Mouse (Mus musculus) mouse trophoblast stem cell (cell line): Measurements from ENCODE around the gene Nktr.

Experiments
- in situ Hi-C, 2 experiments: fragments of 300-500 bp; cut with MseI, MboI; formaldehyde crosslinking; loops; 2 replicates in 1 of 2; 3 replicates in 1 of 2; pipeline ENCODE4 v1.15.1; 2025

Gene Nktr

DNA sequence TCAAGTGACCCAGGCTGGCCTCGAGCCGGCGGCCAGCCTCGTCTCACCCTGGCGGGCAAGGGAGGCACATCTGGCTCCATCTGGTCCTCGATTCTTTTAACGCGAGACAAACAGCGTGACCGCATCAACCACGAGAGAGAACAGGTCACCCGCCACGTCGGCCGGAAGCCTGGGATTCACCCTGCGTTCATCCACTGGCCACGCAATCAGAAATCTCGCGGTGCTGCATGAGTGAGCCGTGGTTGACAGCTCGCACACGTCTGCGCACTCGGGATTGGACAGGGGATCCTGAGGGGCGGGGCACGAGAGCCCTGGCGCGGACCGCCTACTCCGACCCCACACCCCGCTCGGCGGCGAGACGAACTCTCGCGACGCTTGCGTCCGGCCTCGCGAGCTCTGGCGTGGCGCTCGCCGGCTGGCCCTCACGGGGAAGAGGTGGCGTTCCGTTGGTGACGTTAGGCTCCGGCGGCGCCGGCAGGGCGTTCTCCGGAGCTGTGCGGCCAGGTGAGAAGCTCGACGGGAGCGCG, at the start of gene Nktr:
TSS of gene Nktr (plus strand) at position 378 of the 527 bp plus-strand sequence.
- in situ Hi-C loops: no loop called here

DNA sequence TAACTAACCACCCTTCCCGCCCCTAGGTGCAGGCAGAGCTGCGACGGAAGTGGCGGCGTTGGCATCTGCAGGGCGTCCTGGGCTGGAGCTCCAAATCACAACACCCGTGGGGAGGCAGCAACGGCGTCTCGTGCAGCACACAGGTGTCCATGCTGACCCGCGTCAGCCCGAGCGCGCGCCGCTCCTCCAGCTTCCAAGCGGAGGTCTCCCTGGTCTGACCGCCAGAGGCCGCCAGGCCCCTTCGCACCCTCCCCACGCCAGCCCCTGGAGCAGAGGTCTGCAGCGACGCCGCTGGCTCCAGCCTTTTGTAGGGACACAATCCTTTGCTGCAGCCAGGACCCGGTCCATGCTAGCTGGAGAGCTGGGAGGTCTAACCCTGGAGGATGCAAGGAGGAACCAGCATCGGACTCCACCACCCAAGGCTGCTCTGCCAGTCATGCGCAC, 49.6 kb upstream of the Nktr start:
- in situ Hi-C loops: no loop called here

DNA sequence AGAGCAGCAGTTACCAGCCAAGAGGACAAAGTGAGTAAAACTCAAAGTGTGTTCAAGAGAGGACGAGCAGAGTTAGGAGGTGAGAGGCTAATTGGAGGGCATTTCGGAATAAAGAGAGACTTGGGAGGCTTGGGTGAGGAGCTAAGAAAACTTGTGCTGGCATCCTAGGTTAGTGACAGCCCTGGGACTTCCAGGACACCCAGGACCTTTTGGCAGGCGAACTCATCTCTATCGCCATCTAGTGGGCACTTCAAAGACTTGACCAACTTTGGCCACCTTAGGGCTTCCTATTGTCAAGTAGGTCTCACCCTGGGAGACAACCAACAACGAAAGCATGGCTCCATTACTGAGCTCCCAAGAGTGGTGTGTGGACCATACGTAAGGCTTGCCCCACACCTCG, 47.7 kb upstream of the Nktr start:
- in situ Hi-C loops: no loop called here

DNA sequence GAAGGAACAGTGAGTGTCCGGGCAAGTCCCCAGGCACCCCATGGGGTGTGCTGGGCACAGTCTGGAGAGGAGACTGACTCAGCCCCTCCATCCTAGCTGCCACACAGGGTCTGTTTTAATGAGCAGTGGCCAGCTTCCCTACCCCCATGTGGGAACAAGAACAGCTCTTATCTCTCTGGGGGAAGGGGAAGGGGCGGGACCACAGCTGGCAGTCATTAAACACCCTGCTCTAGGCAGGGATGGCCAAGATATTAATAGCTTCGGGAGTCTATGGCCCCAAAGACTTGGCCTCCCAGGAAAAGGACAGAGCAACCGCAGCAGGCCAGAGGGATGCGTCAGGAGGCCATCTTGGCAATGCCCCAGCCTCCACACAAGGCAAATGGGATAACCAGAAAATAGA, 46.7 kb upstream of the Nktr start:
- in situ Hi-C loops: no loop called here

DNA sequence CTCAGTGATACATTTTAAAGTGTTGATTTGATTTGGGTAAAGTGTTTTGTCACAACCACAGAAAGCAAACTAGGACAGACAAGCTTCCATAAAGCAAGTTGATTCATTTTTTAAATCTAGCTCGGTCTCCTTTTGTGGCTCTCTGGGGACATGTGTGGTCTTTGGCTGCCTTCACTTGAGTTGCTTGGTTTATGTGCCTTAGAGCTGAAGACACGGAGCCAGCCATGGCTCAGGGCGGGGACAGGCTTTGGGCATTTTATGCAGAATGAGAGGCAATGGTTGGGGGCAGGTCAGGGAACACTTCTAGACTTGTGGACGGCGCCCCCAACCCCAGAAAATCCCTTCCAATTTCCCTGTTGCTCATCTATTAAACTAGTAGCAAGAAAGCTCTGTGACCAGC, 45.3 kb upstream of the Nktr start:
- in situ Hi-C loops: no loop called here

DNA sequence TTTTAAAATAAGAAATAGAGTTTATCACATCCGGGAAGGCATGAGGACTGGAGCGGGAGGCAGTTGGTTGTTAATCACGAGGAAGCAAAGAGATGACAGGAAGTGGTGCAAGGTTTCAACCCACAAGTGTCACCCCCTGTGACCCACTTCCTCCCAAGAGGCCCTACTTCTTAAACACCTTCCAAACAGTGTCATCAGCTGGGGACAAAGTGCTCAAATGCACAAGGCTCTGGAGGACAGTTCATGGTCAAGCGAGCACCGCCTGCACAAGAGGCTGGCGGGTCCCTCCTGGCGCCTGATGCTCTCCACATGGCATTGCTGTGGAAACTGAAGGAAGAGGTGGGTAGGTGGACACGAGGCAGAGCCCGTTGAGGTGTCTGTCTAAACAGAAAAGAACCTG, 44.0 kb upstream of the Nktr start:
- in situ Hi-C loops: no loop called here

DNA sequence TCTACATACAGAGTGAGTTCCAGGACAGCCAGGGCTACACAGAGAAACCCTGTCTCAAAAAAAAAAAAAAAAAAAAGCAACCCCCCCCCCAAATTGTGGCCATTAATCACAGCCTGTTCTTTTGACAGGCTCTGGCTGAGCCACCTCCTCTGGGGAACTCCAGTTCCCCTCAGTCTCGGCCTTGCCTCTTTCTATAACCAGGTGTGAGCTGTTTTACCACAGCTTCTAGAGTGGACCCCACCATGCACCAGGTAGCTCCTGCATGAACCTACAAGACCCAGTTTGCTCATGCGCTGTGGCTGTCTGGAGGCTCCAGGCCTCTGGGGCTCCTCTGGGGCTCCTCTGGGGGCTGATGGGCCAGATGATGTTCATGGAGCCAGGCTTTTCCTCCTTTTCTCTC, 43.4 kb upstream of the Nktr start:
- in situ Hi-C loops: no loop called here

DNA sequence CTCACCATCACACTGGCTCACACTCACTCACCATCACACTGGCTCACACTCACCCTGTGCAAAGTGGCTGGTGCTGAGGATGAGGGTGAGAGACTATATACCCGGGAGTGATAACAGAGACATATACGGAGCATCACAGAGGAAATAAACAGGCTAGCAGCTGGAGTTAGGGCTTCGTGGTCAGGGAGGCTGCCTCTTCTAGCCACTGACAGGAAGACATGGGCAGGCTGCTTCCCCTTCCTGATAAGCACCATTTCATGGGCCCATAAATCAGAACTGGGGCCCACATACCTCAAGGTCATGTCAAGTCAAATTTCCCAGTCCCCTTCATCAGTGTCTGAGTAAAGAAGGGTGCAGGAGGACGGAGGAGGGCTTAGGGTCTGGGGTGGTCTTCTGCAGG, 41.9 kb upstream of the Nktr start:
- in situ Hi-C loops: no loop called here

DNA sequence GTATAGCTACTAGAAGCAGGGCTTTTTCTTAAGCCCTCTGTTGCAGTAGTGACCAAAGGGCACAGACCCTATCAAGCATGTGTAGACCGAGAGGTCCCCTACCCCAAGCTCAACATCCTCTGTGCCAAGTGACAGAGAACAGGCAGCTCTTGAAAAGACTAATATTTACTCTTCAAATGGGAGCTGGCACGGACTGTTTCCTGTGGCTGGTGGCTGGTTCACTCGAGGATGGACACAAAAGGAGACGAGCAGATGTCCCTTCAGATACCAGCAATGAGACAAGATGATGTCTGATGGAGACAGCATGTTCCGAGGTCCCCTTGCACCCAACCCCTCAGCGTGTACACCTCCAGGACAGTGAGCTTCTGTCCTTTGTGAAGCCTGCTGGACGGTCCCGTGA, 41.5 kb upstream of the Nktr start:
- in situ Hi-C loops: no loop called here

DNA sequence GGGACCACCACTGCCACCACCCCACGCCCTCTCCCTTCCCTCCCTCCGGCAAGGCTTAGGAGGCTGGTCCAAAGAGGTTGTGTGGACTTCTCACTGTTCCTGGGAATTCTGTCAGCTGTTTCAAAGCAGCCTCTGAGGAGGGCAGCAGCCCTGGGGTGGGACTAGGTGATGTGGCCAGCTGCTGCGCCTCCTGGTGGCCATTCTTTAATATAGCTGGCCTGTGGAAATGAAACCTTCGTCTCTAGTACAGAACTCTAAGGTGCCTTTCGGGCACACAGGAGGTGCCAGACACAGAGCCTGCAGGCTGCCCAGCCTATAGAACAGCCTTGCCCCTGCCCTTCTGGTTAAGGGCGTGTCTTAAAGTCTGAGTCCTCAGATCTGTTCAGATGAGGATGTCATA, 39.4 kb upstream of the Nktr start:
- in situ Hi-C loops: no loop called here

DNA sequence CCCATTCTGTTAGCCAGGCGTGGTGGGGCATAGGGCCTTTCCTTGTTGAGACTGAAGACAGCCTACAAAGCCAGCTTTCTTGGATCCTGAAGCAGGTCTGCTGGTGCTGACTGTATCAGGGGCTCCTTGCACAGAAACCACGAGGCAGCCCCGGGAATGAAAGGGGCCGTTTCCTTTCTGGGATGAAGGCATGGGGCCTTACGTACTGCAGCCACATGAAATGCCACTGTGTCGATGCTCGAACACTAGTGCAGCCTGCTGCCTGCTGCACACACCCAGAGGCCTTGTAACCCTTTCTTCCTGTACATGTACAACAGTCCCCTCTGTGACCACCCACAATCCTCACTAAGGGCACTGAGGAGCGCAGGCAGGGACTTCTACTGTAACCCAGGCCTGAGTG, 37.8 kb upstream of the Nktr start:
- in situ Hi-C loops: loop anchor here in 1 of 2 experiments (5.0 kb wide), 1 partner anchor 204 kb away; no protein-coding TSS in a partner anchor

DNA sequence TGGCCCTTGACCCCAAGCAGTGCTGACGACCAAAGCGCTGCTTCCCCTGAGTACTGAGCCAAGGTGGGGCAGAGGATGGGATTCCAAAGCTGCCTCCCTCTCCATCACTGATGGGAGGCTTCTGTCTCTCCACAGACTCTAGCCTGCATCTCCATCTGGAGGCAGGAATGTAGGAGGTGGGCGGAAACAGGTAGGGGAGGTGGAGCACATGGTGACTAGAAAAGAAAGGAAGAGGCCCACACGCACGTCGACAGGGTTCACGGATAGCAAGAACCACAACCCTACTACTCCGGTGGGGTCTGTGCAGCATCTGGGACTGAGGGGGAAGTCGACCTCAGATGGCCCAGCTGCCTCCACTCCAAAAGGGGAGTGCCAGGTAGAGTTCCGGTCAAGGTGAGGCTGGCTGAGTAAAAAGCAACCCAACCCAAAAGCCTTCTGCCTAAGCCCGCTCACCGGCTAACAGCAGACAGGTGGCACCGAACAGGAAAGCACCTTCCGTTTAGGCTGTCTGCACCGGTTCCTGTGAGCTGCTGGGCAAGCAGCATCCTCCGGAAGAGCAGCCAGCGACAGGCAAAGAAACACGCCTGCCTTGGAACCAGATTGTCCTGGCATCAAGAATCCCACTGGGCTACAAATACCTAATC, 36.8 kb upstream of the Nktr start:
- in situ Hi-C loops: loop anchor here in 1 of 2 experiments (5.0 kb wide), 1 partner anchor 205 kb away; no protein-coding TSS in a partner anchor

DNA sequence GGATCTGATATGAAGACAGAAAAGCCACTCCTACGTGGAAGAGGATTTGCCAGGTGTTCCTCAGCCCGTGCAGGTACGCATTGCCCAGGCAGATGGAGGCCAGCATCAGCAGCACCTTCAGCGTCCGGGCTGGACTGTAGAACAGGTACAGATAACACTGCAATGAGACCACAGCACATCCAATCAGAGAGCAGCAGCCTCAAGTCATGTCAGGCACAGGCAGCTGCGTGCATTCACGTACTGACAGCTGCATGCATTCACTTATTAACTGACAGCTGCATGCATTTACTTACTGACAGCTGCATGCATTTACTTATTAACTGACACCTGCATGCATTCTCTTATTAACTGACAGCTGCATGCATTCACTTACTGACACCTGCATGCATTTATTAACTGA, 34.3 kb upstream of the Nktr start:
- in situ Hi-C loops: loop anchor here in 1 of 2 experiments (5.0 kb wide), 1 partner anchor 207 kb away; no protein-coding TSS in a partner anchor

DNA sequence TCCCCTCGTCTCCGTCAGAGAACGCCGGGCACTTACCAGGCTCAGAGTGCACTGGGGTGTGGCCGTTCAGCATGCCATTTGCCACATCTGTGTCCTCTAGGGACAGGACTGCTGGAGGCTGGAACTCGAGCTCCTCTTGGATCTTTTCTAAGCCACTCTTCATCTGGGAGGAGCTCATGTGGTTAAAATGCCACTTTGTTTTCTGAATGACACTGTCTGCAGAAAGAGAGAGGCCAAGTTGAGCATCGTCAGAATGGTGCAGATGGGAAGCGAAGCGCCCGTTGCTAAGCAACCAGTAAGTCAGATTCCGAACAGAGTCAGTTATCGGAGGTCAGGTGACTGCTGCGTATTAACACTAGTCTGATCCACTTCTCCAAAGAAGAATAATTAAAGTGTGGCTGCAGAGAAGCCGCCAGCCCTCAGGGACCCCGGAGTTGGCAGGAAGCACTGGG, 28.7 kb upstream of the Nktr start:
- in situ Hi-C loops: no loop called here

DNA sequence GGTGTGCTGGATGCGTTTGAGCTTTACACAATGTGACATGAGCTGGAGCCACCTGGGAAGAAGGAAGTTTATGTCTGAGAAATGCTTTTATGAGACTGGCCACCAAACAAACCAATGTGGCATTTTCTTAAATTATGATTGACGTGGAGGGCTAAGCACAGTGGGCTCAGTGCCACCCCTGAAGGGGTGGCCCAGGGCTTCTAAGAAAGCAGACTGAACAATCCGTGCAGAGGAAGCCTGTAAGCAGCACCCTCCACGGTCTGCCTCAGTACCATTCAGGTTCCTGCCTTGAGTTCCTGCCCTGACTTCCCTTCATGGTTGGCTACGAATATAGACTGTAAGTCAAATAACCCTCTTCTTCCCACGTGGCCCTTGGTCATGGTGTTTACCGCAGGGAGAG, 28.2 kb upstream of the Nktr start:
- in situ Hi-C loops: no loop called here

DNA sequence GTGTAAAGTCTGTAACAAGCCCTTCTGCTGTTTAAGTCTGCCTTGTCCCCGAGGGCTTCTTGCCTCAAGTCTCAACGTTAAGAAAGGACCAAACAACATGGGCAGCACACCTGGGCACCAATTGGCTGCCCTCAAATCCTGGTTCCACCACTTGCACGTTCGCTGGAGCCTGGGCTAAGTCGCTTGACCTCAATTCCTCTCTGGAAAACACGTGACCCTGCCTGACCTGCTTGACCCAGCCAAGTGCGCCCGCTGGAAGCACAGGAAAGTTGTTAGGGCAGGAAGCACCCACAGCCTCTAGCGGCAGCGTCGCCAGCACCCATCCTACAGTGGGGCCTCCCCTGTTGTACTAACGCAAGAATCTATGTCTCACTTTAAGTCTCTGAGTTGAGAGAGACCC, 24.2 kb upstream of the Nktr start:
- in situ Hi-C loops: no loop called here

DNA sequence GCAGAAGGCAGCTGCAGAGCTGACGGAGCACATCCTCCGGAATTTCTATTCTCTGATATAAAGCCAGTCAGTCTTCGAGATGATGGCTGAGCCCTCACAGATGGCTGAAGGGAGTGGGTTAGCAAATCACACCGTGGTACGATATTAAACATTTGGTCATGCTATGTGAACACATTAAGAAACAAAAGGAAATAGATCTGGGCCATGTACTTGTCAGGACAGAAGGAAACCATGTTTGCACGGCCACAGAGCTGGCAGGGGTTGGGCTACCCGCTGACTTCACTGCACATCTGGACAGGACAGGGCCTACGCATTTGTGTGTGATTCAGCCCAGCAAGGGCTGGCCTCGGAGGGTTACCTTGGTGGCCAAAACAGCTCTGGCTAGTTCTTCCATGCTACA, 22.3 kb upstream of the Nktr start:
- in situ Hi-C loops: no loop called here

DNA sequence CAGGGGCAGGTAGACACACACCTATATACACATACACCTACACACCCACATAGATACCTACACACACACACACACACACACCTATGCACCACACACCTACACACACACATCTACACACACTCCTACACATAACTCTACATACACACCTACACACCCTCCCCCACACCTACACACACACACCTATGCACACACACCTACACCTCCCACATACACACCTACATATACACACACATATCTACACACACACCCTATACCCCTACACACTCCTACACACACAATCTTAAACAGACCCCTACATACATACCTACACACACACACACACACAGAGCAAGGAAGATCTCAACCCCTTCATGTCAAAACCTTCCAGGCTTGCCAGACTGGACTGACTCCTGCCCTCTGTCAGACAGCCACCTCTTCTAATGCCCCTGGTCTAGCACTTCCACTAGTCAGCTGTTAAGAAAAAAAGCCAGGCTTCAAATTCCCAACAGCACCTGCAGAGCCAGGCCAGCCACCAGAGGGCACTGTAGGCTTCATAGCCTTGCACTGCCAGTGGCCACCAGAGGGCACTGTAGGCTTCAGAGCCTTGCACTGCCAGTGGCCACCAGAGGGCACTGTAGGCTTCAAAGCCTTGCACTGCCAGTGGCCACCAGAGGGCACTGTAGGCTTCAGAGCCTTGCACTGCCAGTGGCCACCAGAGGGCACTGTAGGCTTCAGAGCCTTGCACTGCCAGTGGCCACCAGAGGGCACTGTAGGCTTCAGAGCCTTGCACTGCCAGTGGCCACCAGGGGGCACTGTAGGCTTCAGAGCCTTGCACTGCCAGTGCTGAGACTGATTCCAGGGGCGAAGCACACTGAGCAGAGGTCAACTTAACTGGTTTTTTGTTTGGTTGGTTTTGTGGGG, 21.6 kb upstream of the Nktr start:
- in situ Hi-C loops: no loop called here

DNA sequence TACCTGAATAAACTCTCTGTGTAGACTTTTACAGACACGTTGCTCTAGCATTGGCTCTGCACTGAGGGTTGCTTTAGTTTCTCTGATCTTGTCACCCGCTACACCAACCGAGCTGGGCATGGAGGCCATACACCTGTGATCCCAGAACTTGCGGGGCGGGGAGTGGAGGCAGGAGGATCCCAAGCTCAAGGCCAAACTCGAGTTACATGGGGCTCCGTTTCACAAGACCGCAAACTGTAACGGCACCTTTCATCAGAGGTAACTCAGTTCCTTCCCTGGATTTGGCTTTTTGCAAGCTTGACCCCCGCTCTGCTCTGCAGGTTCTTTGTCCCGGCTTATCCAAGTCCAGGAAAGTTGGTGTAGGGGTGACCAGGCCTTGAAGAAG, 14.7 kb upstream of the Nktr start:
- in situ Hi-C loops: no loop called here

DNA sequence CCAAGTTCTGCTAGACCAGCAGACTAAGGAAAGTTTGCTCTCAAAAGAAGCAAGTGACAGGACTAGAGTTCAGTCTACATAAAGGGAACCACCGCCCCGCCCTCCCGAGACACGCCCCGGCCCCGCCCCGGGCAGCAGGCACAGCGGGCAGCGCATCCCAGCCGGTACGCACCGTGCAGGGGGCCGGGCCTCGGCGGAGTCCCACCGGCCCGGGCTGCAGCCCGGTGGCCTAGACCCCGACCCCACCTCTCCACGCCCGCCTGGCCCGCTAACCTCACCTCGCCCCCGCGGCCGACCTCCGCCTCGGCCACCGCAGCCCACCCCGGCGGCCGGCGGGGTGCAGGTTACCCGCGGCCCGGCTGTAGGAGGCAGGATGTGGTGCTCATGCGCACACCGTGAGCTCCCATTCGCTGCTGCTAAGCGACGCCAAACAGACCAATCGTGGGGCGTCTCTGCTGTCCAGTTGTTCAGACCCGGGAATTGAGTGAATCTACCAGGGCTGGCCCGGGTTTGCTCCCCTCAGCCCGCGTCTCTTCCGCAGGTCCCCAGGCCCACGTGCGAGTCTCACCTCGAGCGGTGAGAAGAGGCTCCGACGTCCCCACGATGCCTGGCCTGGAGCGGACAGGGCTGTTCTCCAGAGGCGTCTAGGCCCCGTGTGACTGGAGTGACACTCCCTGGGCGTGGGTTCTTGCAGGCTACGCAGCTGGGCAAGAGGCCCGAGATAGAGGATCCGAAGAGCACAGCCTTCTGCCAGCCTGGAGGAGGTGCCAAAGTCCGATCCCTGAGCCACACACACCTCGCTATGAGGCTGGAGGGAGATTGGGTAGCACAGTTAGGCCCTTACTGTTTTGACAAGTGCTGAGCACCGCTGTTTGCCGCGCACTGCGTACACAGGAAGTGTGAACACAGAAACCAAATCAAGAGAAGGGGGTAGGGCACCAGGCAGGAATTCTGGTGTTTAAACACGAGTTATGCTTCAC, 14.0 kb upstream of the Nktr start, which contains the start of gene Sec22c:
TSS of gene Sec22c (minus strand) at position 845 of the 980 bp plus-strand sequence.
- in situ Hi-C loops: no loop called here

DNA sequence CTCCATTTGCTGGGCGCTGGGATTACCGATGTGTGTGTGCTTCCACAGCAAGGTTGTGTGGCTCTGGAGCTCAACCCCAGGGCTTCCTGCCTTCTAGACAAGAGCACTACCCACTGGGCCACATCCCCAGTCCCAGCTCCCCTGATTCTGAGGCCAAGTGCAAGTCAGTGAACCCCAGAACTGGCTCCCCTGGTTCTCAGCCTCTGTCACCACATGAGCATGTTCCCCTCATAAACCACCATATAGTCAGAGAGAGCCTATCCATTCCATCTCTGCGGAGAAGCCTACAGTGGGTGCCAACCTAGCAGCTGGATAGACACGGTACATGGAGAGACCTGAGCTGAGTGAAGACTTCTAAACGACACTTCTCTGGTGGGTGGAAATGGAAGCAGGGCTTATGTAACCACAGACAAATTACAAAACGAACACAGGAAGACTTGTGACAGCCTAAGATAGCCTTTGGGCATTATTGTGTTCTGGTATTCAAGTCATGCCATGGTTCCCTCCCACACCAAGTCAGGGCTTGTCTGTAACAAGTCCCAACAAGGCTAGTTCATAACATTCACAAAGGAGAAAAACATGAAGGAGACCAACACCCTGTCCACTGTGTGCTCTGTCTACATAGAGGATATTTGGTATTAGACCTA, 12.8 kb upstream of the Nktr start:
- in situ Hi-C loops: no loop called here
